Comparison of ENCODE assay signal across 11 mouse cellular contexts in genomic region chr12:70707629-70708289, GRCm38 (mm10).
DNase-seq lines count a peak whose midpoint lies in the region; ATAC-seq and TF ChIP-seq lines count a peak whose summit lies in the region.
"Had no signal": no experiment of that assay in that cellular context is flagged by ENCODE, and none has a peak within 500 bp of the region (broad histone marks: within the 10 kb centered on the region; RNA-seq: fewer than 3 reads in every experiment).

No protein-coding gene starts in this region.

- TF ChIP-seq CTCF in lung, adult 2 months (IDR thresholded peaks at IDR 0.05; ENCODE audit: insufficient read depth, low read length): no peak

- peaks cover 13% of the 10 kb centered on the region for H3K4me1 ChIP-seq in heart, embryonic 15.5 days (replicated peaks)
- peaks cover 9% of the 10 kb centered on the region for H3K4me1 ChIP-seq in lung, adult 2 months (ENCODE audit: control insufficient read depth, insufficient read depth, low read length)
- H3K4me1 ChIP-seq: midbrain, embryonic 12.5 days had no signal

- no peak overlapping the region for H3K9ac ChIP-seq in heart, embryonic 15.5 days
- H3K9ac ChIP-seq: midbrain, embryonic 12.5 days had no signal

- DNase-seq in 3134 (ENCODE audit: extremely low read depth, insufficient read length, low spot score): peak; percentile 72
- peak; percentile 68 for DNase-seq in Muller cell, postnatal 12 days (ENCODE audit: inconsistent ontology term)
- peak; percentile 35 for DNase-seq in lung, adult 2 months
- no peak for DNase-seq in cerebellum, adult 8-10 months
- no peak for DNase-seq in layer of hippocampus, adult 9-11 months
- no peak for DNase-seq in B cell, adult 2 months
- DNase-seq: embryo, embryonic 11 days; right cerebral cortex, adult 18-20 months had no signal

- WGBS in heart, embryonic 15.5 days: 44% methylated on average over 6 of the region's 6 CpGs
- 25% methylated on average over 6 of the region's 6 CpGs for WGBS in lung, adult 2 months

- no peaks in the 10 kb centered on the region for H3K27me3 ChIP-seq in heart, embryonic 15.5 days
- H3K27me3 ChIP-seq: midbrain, embryonic 12.5 days had no signal

- H3K36me3 ChIP-seq in heart, embryonic 15.5 days: no peaks in the 10 kb centered on the region
- H3K36me3 ChIP-seq: midbrain, embryonic 12.5 days had no signal

- no peak overlapping the region for H3K4me3 ChIP-seq in heart, embryonic 15.5 days
- no peak overlapping the region for H3K4me3 ChIP-seq in lung, adult 2 months (replicated peaks; ENCODE audit: extremely low read depth, low read depth, low read length)
- H3K4me3 ChIP-seq: midbrain, embryonic 12.5 days had no signal

- no peak overlapping the region for H3K4me2 ChIP-seq in heart, embryonic 15.5 days
- H3K4me2 ChIP-seq: midbrain, embryonic 12.5 days had no signal

- peak overlapping the region; percentile 0; the same call in 1 of the 2 replicates for H3K27ac ChIP-seq in heart, embryonic 15.5 days
- H3K27ac ChIP-seq: midbrain, embryonic 12.5 days had no signal

- no peak for TF ChIP-seq POLR2A in lung, adult 2 months (IDR thresholded peaks at IDR 0.05; ENCODE audit: borderline replicate concordance, extremely low read depth, low read depth, low read length)

- H3K9me3 ChIP-seq in heart, embryonic 15.5 days (replicated peaks): no peaks in the 10 kb centered on the region
- H3K9me3 ChIP-seq: midbrain, embryonic 12.5 days had no signal

- peak; percentile 66; the same call in 1 of the 2 replicates for ATAC-seq in heart, embryonic 15.5 days (replicated peaks; ENCODE audit: insufficient number of reproducible peaks, insufficient read depth, low FRiP score, low read depth)
- ATAC-seq in erythroblast, adult 5-6 weeks (replicated peaks; ENCODE audit: low FRiP score, poor library complexity, severe bottlenecking): no peak

Comparison
In these comparisons a context has a peak if more than half of its experiments do, and no peak if none do; other contexts are left out.
1. DNase-seq: peak in 3134 (single experiment), Muller cell, postnatal 12 days (single experiment) and lung, adult 2 months (single experiment); none in cerebellum, adult 8-10 months (single experiment), layer of hippocampus, adult 9-11 months (single experiment) and B cell, adult 2 months (0 of 2).